Mouse (Mus musculus) bone marrow, adult 2 months (tissue): ENCODE measurements around the gene Ccdc93. TPM values are rescaled to one million over a fixed set of nuclear protein-coding genes. Genes with fewer than 3 reads are reported as not detected.
A peak's percentile ranks its signal among the peaks of the same experiment; 100 is the strongest.

Experiments used
- H3K27ac ChIP-seq: fragments of 200-500 bp; 2 replicates; pipeline ENCODE4 v1.5.1; 2012; ENCODE audit warnings: low read depth, mild to moderate bottlenecking, control low read depth, inconsistent platforms, low read length; ENCODE audit not compliant: control insufficient read depth, poor library complexity, insufficient read depth
- H3K4me1 ChIP-seq: fragments of 200-500 bp; 2 replicates; pipeline ENCODE4 v1.6.1; 2011; ENCODE audit warnings: low read length; ENCODE audit not compliant: control insufficient read depth, insufficient read depth
- H3K4me3 ChIP-seq: fragments of 200-500 bp; replicated peaks from 2 replicates; pipeline ENCODE3; 2011; ENCODE audit warnings: mild to moderate bottlenecking, low read depth, low read length, control low read depth; ENCODE audit not compliant: control insufficient read depth
- CTCF ChIP-seq: fragments of 200-500 bp; IDR thresholded peaks from 2 replicates; pipeline ENCODE4 v1.5.1; 2011; ENCODE audit warnings: low read length, control low read depth; ENCODE audit not compliant: control insufficient read depth, insufficient read depth
- POLR2A ChIP-seq: fragments of 200-500 bp; IDR thresholded peaks from 2 replicates; pipeline ENCODE4 v1.6.1; 2011; ENCODE audit warnings: low read depth, mild to moderate bottlenecking, control low read depth, low read length, borderline replicate concordance; ENCODE audit not compliant: control insufficient read depth
- WGBS: fragments of 180-500 bp; shearing (Covaris S2); methylation state at CpG from one replicate; pipeline ENCODE4 v1.1.7; 2018; 5-methylcytosine and 5-hydroxymethylcytosine counted together
- polyA plus RNA-seq: library from polyadenylated mRNA; stranded (reverse); fragments of >200 nt; gene quantifications from 2 replicates; pipeline ENCODE4 v1.2.4, GENCODE M21; 2011; ENCODE audit warnings: low replicate concordance; ENCODE audit not compliant: missing spikeins, insufficient read depth, insufficient read length

Gene Ccdc93
- polyA plus RNA-seq, 1 experiment = 4.7 TPM

DNA sequence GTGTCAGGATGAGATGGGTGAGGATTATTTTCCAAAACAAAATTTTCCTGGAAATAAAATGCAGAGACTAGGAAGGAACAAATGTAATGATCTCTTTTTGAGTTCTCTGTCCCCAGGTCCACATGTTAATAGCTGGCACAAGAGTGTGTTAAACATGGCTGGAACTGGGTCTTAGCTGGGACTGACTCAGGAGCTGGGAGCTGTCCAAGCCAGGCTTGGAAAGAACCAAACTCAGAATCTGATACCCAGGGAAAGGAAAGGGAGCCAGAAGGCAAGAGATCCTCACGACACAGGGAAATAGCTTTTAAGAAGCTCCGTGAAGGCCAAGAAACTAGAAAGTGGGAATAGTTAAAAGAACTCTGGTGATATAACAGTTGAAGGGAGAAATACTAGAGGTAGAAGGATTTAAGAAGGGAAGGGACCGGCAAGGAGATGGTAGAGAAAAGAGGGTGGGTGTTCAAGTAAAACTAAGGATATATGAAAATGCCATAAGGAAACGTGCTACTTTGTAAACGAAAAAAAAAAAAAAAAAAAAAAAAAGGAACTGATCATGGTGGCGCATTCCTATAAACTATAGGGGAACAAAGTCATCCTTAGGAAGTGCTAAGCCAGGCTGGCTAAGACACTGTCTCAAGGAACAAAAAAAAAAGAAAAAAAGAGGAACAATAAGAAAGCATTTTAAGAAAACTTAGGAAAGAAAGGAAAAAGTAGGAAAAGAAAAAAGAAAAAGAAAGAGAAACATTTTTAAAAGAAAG lies 489 bp upstream of the Ccdc93 start:
- TF ChIP-seq POLR2A = no peak
- no peak for TF ChIP-seq CTCF
- WGBS = 22% methylated on average over 6 of the region's 6 CpGs
- Histone ChIP-seq H3K4me3 (peak overlapping the region; percentile 85), H3K4me1 (peaks cover 2% of the 10 kb centered on the region; the same call in 1 of the 2 replicates), H3K27ac (no peak overlapping the region)

DNA sequence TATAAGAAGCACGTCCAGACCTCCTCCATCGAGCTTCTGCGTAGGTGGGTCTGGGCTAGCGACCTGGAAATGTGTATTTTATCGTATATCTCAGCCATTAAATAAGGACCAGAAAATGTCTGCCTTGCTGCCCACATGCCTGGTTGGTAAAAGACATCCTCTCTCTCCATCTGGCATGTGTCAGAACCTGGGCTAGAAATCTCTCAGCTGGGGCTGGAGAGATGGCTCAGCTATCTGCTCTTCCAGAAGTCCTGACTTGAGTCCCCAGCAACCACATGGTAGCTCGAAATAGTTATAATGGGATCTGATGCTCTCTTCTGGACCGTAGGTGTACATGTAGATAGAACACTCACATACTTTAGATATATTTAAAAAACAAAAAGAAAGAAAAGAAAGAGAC lies 5.1 kb downstream of the Ccdc93 start:
- H3K4me3 ChIP-seq = no peak overlapping the region
- H3K4me1 ChIP-seq = peaks cover 2% of the 10 kb centered on the region; the same call in 1 of the 2 replicates
- WGBS = 86% methylated on average over 7 of the region's 7 CpGs
- H3K27ac ChIP-seq = no peak overlapping the region
- TF ChIP-seq POLR2A (no peak), CTCF (no peak)

DNA sequence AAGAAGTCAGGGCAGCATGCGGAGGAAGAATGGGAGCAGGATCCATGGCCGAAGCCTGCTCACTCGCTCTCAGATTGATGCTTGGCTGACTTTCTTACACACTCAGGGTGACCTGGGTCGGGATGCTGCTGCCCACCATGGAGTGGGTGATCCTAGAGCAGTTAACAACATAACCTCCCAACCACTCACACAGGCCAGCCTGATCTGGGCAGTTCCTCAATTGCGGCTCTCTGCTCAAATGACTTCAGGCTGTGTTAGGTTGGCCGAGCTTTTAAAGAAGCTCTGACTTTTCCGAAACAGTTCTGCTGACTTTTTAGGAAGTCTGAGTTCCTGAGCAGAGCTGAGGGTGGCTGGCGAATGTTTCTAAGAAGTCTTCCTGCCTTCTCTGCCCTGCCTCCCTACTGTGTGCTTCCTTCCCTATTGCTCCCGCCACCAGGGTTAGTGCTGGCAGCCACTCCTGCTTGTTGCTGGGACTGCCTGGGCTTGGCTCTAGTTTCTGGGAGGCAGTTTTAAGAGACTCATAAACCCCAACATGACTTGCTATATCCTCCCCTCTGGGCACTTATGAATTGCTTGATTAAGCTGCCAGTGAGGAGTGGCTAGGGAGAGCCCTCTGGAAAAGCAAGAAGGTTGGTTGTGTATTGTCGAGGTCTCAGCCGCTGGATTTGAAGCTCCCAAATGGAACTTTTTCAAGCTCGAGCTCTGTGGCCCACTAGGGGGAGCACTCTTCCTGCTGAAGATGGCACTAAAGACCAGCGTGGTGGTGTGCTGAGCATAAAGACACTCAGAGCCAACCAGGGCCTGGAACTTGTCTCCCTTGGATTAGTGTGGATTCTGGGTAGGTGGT lies 9.9 kb downstream of the Ccdc93 start:
- H3K4me3 ChIP-seq = no peak overlapping the region
- no peak overlapping the region for H3K27ac ChIP-seq
- 59% methylated on average over 13 of the region's 13 CpGs for WGBS
- no peaks in the 10 kb centered on the region for H3K4me1 ChIP-seq
- TF ChIP-seq CTCF = peak; percentile 77
- no peak for TF ChIP-seq POLR2A

DNA sequence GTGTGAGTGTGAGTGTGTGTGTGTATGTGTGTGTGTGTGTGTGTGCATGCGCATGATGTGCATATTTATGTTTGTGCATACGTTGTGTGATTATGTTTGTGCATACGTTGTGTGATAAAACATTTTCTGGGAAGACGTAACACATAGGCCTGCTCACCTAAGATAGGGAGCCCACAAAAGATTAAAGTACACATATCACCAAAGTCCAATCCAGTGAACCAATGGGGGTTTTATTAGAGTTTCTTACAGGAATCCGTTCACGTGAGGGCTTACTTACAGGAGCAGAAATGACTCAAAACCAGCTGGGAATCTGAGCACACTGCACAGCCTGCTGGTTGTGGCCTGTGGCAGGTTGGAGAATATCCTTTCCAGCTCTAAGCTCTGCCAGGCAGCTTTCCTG lies 13.3 kb downstream of the Ccdc93 start:
- 67% methylated on average over 6 of the region's 6 CpGs for WGBS
- H3K27ac ChIP-seq = no peak overlapping the region
- TF ChIP-seq POLR2A = no peak
- no peak for TF ChIP-seq CTCF

DNA sequence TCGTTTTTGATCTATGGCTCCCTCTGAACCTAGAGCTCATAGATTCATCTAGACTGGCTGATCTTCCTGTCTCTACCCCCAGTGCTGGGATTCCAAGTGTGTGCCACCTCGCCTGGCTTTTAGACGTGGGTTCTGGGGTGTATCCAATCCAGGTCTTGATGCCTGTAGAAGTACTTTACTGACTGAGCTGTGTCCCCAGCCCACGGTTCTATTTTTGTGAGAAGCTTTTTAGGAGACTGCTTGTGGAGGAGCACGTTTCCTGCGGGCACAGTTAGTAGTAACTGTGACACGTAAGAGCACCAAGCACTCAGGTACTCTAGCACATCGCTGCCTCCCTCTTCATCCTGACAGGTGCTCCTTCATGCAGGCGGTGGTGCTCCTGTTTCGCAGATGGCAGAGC lies 16.4 kb downstream of the Ccdc93 start:
- WGBS = 86% methylated on average over 10 of the region's 10 CpGs
- H3K27ac ChIP-seq = no peak overlapping the region

More for the DNA sequence above, 13.3 kb downstream of the Ccdc93 start:
- H3K4me3 ChIP-seq = no peak overlapping the region
- no peaks in the 10 kb centered on the region for H3K4me1 ChIP-seq

DNA sequence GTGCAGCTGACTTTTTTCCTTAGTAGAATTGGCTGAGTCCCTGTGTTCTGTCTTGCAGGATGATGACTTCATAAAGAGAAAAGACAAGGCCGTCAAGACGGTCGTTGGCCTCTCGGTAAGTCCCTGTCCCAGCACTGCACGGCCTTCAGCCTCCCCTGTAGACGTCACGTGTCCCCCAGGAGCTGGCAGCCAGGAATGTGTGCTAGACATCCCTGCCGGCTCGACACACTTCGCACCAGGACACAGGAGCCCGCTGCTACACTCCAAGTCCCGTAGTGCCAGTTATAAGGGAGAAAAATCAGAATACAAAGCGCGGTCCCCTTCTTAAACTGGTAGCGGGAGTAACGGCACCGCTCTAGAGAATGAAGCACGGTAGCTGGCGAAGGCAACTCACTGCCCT lies 17.3 kb downstream of the Ccdc93 start:
- no peaks in the 10 kb centered on the region for H3K4me1 ChIP-seq
- H3K4me3 ChIP-seq = no peak overlapping the region
- TF ChIP-seq CTCF = no peak
- no peak overlapping the region for H3K27ac ChIP-seq
- WGBS = 91% methylated on average over 19 of the region's 19 CpGs

More for the DNA sequence above, 16.4 kb downstream of the Ccdc93 start:
- TF ChIP-seq POLR2A (no peak), CTCF (no peak)
- Histone ChIP-seq H3K4me1 (no peaks in the 10 kb centered on the region), H3K4me3 (no peak overlapping the region)

DNA sequence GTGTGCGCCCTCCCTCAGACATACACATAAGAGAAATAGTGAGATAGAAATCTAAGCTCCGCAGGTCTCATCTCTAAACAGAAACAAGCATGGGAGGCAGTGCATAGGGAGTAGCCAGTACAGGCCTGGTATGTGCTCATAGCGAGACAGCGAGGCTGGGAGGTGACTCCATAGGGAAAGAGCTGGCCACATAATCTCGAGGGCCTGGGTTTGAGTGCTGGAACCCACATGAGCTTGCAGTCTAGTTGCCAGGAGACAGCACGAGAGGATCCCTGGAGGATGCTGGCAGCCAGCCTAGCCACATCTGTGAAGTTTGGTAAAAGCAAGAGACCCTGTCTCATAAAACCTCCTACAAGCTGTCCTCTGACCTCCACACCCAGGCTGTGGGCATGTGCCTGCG lies 20.2 kb downstream of the Ccdc93 start:
- TF ChIP-seq POLR2A = no peak
- no peak for TF ChIP-seq CTCF

DNA sequence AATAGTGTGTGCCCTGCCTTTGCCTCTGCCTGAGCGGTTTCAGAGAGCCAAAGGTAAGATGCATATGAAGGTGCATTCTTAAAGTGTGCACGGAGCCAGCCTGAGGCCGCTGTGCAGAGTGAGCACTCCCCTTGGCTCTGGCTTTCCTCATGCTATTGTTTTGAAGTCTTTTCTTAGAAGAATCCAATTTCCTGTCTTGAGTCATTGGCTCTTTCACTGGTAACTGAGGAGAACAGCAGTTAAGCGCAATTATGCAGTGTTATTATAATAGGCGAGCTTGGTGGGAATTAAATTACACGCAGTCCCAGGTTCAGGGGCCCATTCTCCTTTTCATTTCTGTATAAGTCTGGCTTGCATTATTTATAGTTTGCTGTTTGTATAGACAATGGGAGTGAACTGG lies 21.6 kb downstream of the Ccdc93 start:
- no peak overlapping the region for H3K27ac ChIP-seq
- no peak for TF ChIP-seq CTCF
- no peak for TF ChIP-seq POLR2A
- 88% methylated on average over 6 of the region's 6 CpGs for WGBS
- H3K4me1 ChIP-seq = no peaks in the 10 kb centered on the region; the same call in 1 of the 2 replicates
- H3K4me3 ChIP-seq = no peak overlapping the region

More for the DNA sequence above, 20.2 kb downstream of the Ccdc93 start:
- H3K4me1 ChIP-seq = no peaks in the 10 kb centered on the region; the same call in 1 of the 2 replicates
- H3K4me3 ChIP-seq = no peak overlapping the region
- 86% methylated on average over 7 of the region's 7 CpGs for WGBS
- H3K27ac ChIP-seq = no peak overlapping the region

DNA sequence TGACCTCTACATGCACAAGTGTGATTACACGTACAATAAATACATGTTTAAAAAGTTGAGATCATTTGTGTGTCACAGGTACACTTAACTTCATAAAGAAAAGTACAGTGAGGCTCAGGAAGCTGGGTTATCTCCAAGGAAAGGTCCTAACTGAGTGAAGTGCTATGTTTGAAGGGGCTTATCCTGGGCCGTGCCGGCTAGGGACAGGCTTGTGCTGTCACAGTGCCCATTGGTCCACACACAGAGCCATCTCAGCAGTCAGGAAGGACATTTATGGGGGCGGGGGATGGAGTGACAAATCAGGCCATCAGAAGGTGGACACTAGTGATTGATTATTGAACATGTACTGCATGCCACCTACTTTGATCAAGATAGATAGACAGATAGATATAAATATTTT lies 22.2 kb downstream of the Ccdc93 start:
- Histone ChIP-seq H3K4me3 (no peak overlapping the region), H3K27ac (no peak overlapping the region), H3K4me1 (no peaks in the 10 kb centered on the region; the same call in 1 of the 2 replicates)
- TF ChIP-seq POLR2A (no peak), CTCF (no peak)
- WGBS = 86% methylated on average over 4 of the region's 4 CpGs
